Mouse (Mus musculus): ENCODE measurements around the gene Trim7. TPM values are rescaled to one million over a fixed set of nuclear protein-coding genes. Genes with fewer than 3 reads are reported as not detected.
"Not testable (repeated sequence)": the region's sequence is repeated elsewhere in the genome, so short reads cannot be mapped to it uniquely, and the experiment has no call there.

The Trim7 gene
- polyA plus RNA-seq, 1 experiment from 2014 or later = 1.4 TPM

DNA sequence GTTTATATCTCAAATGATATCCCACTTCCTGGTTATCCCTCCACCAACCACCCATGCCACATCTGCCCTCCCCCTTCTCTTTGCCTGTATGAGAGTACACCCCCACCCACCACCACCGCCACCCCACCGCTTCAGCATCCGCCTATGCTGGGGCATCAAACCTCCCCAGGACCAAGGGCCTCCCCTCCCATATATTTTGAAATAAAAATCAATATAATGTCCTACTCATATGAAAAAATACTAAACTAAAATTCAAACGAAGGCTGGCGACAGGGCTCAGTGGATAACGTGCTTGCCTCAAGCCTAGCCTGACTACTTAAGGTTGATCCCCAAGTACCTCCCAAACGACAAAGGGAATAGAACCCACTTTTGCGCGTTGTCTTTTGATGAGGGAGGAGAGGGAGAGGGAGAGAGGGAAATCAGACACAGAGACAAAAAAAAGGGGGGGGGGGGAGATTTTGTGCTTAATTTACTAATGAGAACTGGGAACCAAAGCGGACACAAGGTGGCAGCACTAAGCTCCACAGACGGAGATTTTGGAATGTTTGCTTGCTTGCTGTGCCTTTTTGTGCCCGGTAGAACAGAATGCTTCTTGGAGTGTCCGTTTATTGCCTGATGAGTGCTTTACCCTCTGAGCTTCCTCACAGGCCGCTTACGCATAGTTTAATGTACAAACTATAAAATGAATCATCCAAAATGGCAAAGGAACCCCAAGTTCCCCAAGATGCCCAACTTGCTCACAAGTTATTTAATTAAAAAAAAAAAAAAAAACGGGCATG is 37.4 kb upstream of the Trim7 start:
- ATAC-seq (ENCODE audit: insufficient read depth) (peak; percentile 65), DNase-seq (peak; percentile 95)
- H3K9ac ChIP-seq = peak overlapping the region; percentile 14; the same call in 1 of the 2 replicates
- H3K27ac ChIP-seq (ENCODE audit: low read depth) = no peak overlapping the region
- H3K9me3 ChIP-seq (ENCODE audit: low read depth, low read length) = no peaks in the 10 kb centered on the region
- no peaks in the 10 kb centered on the region for H3K4me1 ChIP-seq (ENCODE audit: insufficient read depth)
- no peaks in the 10 kb centered on the region for H3K36me3 ChIP-seq (ENCODE audit: insufficient read depth)
- peak overlapping the region; percentile 34 for H3K4me3 ChIP-seq (ENCODE audit: low read depth, low read length)
- peak; percentile 76 for TF ChIP-seq CTCF (IDR thresholded peaks at IDR 0.05; ENCODE audit: low read depth)
- no peaks in the 10 kb centered on the region for H3K27me3 ChIP-seq (ENCODE audit: insufficient read depth, low read length)
- H3K4me2 ChIP-seq = peak overlapping the region; percentile 53
- WGBS = 7% methylated on average over 16 of the region's 16 CpGs

DNA sequence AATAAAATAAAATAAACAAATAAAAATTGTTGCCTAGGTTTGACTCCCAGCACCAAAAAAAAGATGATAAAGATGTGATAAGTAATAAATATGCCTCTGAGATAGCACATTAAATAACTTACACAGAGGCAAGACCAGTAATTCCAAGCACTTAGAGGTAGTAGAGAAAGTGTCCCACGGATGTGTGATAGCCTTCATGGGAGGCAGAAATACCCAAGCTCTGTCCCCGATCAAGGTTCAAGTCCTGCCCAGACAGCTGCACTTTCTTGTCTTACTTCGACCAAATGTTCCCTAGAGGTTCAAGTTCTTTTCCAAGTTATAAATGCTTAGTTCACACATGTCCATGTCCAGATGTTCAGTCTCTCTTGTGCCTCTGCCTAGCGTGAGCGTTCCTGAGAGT is 36.7 kb upstream of the Trim7 start:
- peak overlapping the region; percentile 53; the same call in 1 of the 2 replicates for H3K4me2 ChIP-seq
- no peaks in the 10 kb centered on the region for H3K4me1 ChIP-seq (ENCODE audit: insufficient read depth)
- DNase-seq = no peak
- no peak overlapping the region for H3K27ac ChIP-seq (ENCODE audit: low read depth)
- no peak overlapping the region for H3K9ac ChIP-seq
- H3K4me3 ChIP-seq (ENCODE audit: low read depth, low read length) = no peak overlapping the region
- WGBS = 77% methylated on average over 5 of the region's 5 CpGs
- H3K9me3 ChIP-seq (ENCODE audit: low read depth, low read length) = no peaks in the 10 kb centered on the region
- ATAC-seq (ENCODE audit: insufficient read depth) = no peak
- no peaks in the 10 kb centered on the region for H3K27me3 ChIP-seq (ENCODE audit: insufficient read depth, low read length)
- no peak for TF ChIP-seq CTCF (IDR thresholded peaks at IDR 0.05; ENCODE audit: low read depth)
- H3K36me3 ChIP-seq (ENCODE audit: insufficient read depth) = no peaks in the 10 kb centered on the region

DNA sequence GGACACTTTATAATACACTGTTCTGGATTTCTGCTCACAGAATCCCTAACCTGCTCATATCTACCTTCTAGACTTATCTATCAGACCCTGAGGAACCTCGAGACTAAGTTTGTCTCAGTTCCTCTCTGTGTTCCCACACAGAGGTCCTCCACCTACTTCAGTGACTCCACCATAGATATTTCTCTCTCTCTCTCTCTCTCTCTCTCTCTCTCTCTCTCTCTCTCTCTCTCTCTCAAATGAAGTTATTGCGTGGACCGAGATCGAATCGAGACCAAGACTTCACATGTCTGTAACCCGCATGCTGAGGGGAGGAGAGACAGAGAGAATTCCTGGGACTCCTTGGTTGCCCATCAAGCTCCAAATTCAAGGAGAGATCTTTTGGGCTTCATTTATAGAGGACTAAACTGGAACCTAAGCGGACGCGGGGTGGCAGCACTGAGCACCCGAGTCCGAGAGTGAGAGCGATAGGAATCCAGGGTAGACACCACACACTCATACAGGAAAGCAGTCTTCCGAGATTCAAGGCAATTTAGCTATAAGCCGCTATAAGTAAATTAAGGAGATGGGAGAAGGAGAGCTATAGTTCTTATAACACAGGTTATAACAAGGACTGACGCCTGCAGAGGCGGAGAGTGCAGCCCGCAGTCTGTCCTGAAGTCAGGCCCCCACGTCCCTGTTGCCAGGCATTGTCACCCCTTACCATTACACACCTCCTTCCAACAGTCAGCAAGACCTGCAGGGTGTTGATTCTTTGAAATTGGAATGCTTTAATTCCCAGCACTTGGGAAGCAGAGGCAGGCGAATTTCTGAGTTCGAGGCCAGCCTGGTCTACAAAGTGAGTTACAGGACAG is 35.7 kb upstream of the Trim7 start:
- 0 out of 2 replicates have a peak overlapping the region, but pooled peaks have one; percentile 30 for H3K9ac ChIP-seq

DNA sequence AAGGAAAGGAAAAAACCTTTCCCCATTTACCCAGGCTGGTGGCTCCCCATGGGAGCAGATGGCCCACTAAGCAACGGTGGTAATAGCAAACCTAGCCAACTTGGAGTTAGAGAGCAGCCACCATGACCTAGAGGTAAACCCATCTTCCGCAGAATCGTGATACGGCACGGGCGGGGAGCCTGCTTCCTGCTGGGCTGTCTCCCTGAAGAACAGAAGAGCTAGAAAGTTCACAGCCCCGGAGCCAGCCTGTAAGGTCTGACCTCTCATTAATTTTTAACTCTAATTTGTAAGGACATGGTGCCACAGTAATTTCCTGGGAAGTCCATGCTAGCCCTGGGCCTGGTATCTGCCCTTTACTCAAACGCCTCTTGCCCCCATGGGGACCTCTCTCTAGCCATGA is 35.0 kb upstream of the Trim7 start:
- no peak overlapping the region for H3K9ac ChIP-seq
- no peaks in the 10 kb centered on the region for H3K4me1 ChIP-seq (ENCODE audit: insufficient read depth)
- H3K27me3 ChIP-seq (ENCODE audit: insufficient read depth, low read length) = no peaks in the 10 kb centered on the region
- 45% methylated on average over 8 of the region's 8 CpGs for WGBS
- no peak for TF ChIP-seq CTCF (IDR thresholded peaks at IDR 0.05; ENCODE audit: low read depth)
- no peak overlapping the region; the same call in 1 of the 2 replicates for H3K4me2 ChIP-seq
- H3K9me3 ChIP-seq (ENCODE audit: low read depth, low read length) = no peaks in the 10 kb centered on the region
- H3K4me3 ChIP-seq (ENCODE audit: low read depth, low read length) = no peak overlapping the region
- ATAC-seq (ENCODE audit: insufficient read depth) = no peak
- no peak overlapping the region for H3K27ac ChIP-seq (ENCODE audit: low read depth)
- no peaks in the 10 kb centered on the region for H3K36me3 ChIP-seq (ENCODE audit: insufficient read depth)
- no peak for DNase-seq

More for the DNA sequence above, 35.7 kb upstream of the Trim7 start:
- Histone ChIP-seq H3K36me3 (ENCODE audit: insufficient read depth) (no peaks in the 10 kb centered on the region), H3K9me3 (ENCODE audit: low read depth, low read length) (no peaks in the 10 kb centered on the region), H3K27ac (ENCODE audit: low read depth) (no peak overlapping the region), H3K4me1 (ENCODE audit: insufficient read depth) (no peaks in the 10 kb centered on the region), H3K4me2 (peak overlapping the region; percentile 53), H3K27me3 (ENCODE audit: insufficient read depth, low read length) (no peaks in the 10 kb centered on the region), H3K4me3 (ENCODE audit: low read depth, low read length) (peak overlapping the region; percentile 19; the same call in 1 of the 2 replicates)
- ATAC-seq (ENCODE audit: insufficient read depth) (peak; percentile 58), DNase-seq (peak; percentile 94)
- TF ChIP-seq CTCF (IDR thresholded peaks at IDR 0.05; ENCODE audit: low read depth) = peak; percentile 88
- WGBS = 13% methylated on average over 20 of the region's 20 CpGs

DNA sequence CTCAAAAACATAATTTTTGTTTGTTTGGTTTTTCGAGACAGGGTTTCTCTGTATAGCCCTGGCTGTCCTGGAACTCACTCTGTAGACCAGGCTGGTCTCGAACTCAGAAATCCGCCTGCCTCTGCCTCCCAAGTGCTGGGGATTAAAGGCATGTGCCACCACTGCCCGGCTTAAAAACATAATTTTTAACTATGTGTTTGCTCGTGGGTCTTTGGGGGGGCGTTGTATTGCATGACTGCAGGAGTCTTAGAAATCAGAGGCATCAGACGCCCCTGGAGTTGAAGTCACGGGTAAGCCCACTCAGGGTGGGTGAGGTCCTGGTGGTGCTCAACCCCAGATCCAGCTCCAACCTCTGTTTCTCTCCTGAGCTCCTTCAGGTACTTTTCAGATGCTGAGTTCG is 34.0 kb upstream of the Trim7 start:
- H3K4me2 ChIP-seq; H3K9me3 ChIP-seq (ENCODE audit: low read depth, low read length); H3K27me3 ChIP-seq (ENCODE audit: insufficient read depth, low read length); H3K27ac ChIP-seq (ENCODE audit: low read depth); H3K36me3 ChIP-seq (ENCODE audit: insufficient read depth); H3K4me3 ChIP-seq (ENCODE audit: low read depth, low read length); H3K9ac ChIP-seq; H3K4me1 ChIP-seq (ENCODE audit: insufficient read depth); ATAC-seq (ENCODE audit: insufficient read depth); DNase-seq: not testable (repeated sequence)
- 83% methylated on average over 9 of the region's 9 CpGs for WGBS

DNA sequence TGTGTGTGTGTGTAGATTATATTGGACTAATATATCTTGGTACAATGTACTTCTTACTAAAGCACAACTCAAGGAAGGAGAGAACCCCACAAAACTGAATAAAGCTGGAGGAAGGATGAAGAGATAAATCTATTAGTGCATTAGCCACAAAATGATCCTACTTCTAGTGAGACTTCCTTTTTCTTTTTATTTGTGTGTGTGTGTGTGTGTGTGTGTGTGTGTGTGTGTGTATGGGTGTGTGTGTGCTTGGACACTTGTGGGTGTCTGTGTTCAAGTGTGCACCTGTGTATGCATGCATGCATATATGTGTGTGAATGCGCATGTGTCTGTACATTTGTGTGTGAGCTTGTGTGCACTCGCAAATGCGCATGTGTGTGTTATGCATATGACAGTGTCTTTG is 32.8 kb upstream of the Trim7 start:
- no peaks in the 10 kb centered on the region for H3K36me3 ChIP-seq (ENCODE audit: insufficient read depth)
- 96% methylated on average over 3 of the region's 3 CpGs for WGBS
- TF ChIP-seq CTCF (IDR thresholded peaks at IDR 0.05; ENCODE audit: low read depth) = no peak

DNA sequence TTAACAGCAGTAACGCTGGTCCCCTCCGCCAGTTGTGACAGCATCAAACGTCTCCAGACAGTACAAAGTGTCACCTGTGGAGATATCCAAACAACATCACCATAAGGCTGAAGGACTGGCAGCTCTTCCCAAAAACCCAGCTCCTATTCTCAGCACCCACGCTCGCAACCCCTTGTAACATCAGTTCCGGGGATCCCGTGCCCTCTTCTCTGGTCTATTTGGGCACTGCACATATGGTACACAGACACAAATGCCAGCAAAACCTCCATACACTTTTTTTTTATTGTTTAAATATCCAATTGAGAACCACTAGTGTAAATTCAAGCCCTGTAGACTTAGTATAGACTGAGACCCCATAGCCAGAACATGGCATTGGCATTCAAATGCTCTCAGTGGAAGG is 30.7 kb upstream of the Trim7 start:
- H3K27me3 ChIP-seq (ENCODE audit: insufficient read depth, low read length) = no peaks in the 10 kb centered on the region
- no peak overlapping the region for H3K9ac ChIP-seq
- no peak overlapping the region for H3K27ac ChIP-seq (ENCODE audit: low read depth)
- H3K4me2 ChIP-seq = no peak overlapping the region
- 81% methylated on average over 7 of the region's 7 CpGs for WGBS
- H3K9me3 ChIP-seq (ENCODE audit: low read depth, low read length) = no peaks in the 10 kb centered on the region
- no peak for ATAC-seq (ENCODE audit: insufficient read depth)
- TF ChIP-seq CTCF (IDR thresholded peaks at IDR 0.05; ENCODE audit: low read depth) = no peak
- no peak overlapping the region for H3K4me3 ChIP-seq (ENCODE audit: low read depth, low read length)
- H3K4me1 ChIP-seq (ENCODE audit: insufficient read depth) = 0 out of 2 replicates have a peak, but pooled peaks cover 7% of the 10 kb centered on the region
- DNase-seq = no peak
- no peaks in the 10 kb centered on the region for H3K36me3 ChIP-seq (ENCODE audit: insufficient read depth)

More for the DNA sequence above, 32.8 kb upstream of the Trim7 start:
- DNase-seq (no peak), ATAC-seq (ENCODE audit: insufficient read depth) (no peak)
- Histone ChIP-seq H3K9me3 (ENCODE audit: low read depth, low read length) (no peaks in the 10 kb centered on the region), H3K27me3 (ENCODE audit: insufficient read depth, low read length) (no peaks in the 10 kb centered on the region), H3K4me2 (no peak overlapping the region), H3K4me1 (ENCODE audit: insufficient read depth) (no peaks in the 10 kb centered on the region), H3K4me3 (ENCODE audit: low read depth, low read length) (no peak overlapping the region), H3K27ac (ENCODE audit: low read depth) (no peak overlapping the region), H3K9ac (no peak overlapping the region)

Measured in lung, embryonic 14.5 days (tissue).